Mouse (Mus musculus) hindbrain, embryonic 12.5 days (tissue): ENCODE measurements around the gene Dnah5. TPM values are rescaled to one million over a fixed set of nuclear protein-coding genes. Genes with fewer than 3 reads are reported as not detected.
"Not testable (repeated sequence)": the region's sequence is repeated elsewhere in the genome, so short reads cannot be mapped to it uniquely, and the experiment has no call there.

ENCODE experiments used
- ATAC-seq: fragments of 200-750 bp; cut with Nextera tagmentation; 2 replicates; pipeline ENCODE4 v1.8.0; 2017; ENCODE audit warnings: moderate TSS enrichment; ENCODE audit not compliant: low FRiP score
- H3K27ac ChIP-seq: fragments of 300-500 bp; sonication (generic); 2 replicates; pipeline ENCODE4 v1.5.1; 2016; ENCODE audit warnings: mild to moderate bottlenecking
- H3K27me3 ChIP-seq: fragments of 300-500 bp; sonication (generic); 2 replicates; pipeline ENCODE4 v1.6.1; 2016; ENCODE audit warnings: mild to moderate bottlenecking
- H3K36me3 ChIP-seq: fragments of 300-500 bp; sonication (generic); 2 replicates; pipeline ENCODE4 v1.6.1; 2016; ENCODE audit warnings: mild to moderate bottlenecking
- H3K4me1 ChIP-seq: fragments of 300-500 bp; sonication (generic); 2 replicates; pipeline ENCODE4 v1.6.1; 2016
- H3K4me2 ChIP-seq: fragments of 300-500 bp; sonication (generic); replicated peaks from 2 replicates; pipeline ENCODE4 v1.6.1; 2016; ENCODE audit warnings: mild to moderate bottlenecking
- H3K4me3 ChIP-seq: fragments of 300-500 bp; sonication (generic); 2 replicates; pipeline ENCODE4 v1.5.1; 2016; ENCODE audit warnings: mild to moderate bottlenecking
- H3K9ac ChIP-seq: fragments of 300-500 bp; sonication (generic); 2 replicates; pipeline ENCODE4 v1.6.1; 2016; ENCODE audit warnings: mild to moderate bottlenecking, moderate library complexity
- H3K9me3 ChIP-seq: fragments of 300-500 bp; sonication (generic); replicated peaks from 2 replicates; pipeline ENCODE4 v1.6.1; 2016; ENCODE audit warnings: mild to moderate bottlenecking
- WGBS: fragments of 180-500 bp; shearing (Covaris S2); methylation state at CpG from one replicate; pipeline ENCODE4 v1.1.7; 2016; 5-methylcytosine and 5-hydroxymethylcytosine counted together
- polyA plus RNA-seq: library from polyadenylated mRNA; unstranded; fragments of >200 nt; fragmentation: Nextera tagmentation; extraction: Ambion mirVana; gene quantifications from 2 replicates; pipeline ENCODE4 v1.2.1, GENCODE M21; 2016

Gene Dnah5
- polyA plus RNA-seq, 1 experiment from 2014 or later: 0.13 TPM

- H3K4me1 ChIP-seq: peaks cover 9% of the 10 kb centered on the region
- H3K4me2 ChIP-seq: no peak overlapping the region
- 57% methylated on average over 1 of the region's 1 CpGs for WGBS
- no peak overlapping the region for H3K9ac ChIP-seq
- no peak for ATAC-seq
- no peak overlapping the region for H3K27ac ChIP-seq
- H3K4me3 ChIP-seq: no peak overlapping the region
- no peaks in the 10 kb centered on the region for H3K27me3 ChIP-seq
- no peaks in the 10 kb centered on the region for H3K9me3 ChIP-seq
- H3K36me3 ChIP-seq: no peaks in the 10 kb centered on the region
These were observed 194.9 kb downstream of the Dnah5 start for GRCm38 (mm10) chr15:28398472-28398871.

- no peak overlapping the region for H3K4me2 ChIP-seq
- peaks cover 9% of the 10 kb centered on the region for H3K4me1 ChIP-seq
- H3K9ac ChIP-seq: no peak overlapping the region
- no peak overlapping the region for H3K4me3 ChIP-seq
- H3K9me3 ChIP-seq: no peaks in the 10 kb centered on the region
- WGBS: 54% methylated on average over 8 of the region's 8 CpGs
- H3K36me3 ChIP-seq: no peaks in the 10 kb centered on the region
- no peaks in the 10 kb centered on the region for H3K27me3 ChIP-seq
- ATAC-seq: no peak
- no peak overlapping the region for H3K27ac ChIP-seq
These were observed 195.7 kb downstream of the Dnah5 start for GRCm38 (mm10) chr15:28399258-28399657.

GRCm38 (mm10) chr15:28404630-28405029, 201.1 kb downstream of the Dnah5 start:
- H3K27me3 ChIP-seq: no peaks in the 10 kb centered on the region
- no peak for ATAC-seq
- H3K9ac ChIP-seq: no peak overlapping the region
- H3K4me1 ChIP-seq: no peaks in the 10 kb centered on the region
- H3K9me3 ChIP-seq: no peaks in the 10 kb centered on the region
- no peaks in the 10 kb centered on the region for H3K36me3 ChIP-seq
- H3K4me3 ChIP-seq: no peak overlapping the region
- H3K27ac ChIP-seq: no peak overlapping the region
- WGBS: 79% methylated on average over 3 of the region's 3 CpGs
- H3K4me2 ChIP-seq: no peak overlapping the region

GRCm38 (mm10) chr15:28405136-28405535, 201.6 kb downstream of the Dnah5 start:
- Histone ChIP-seq H3K4me3 (no peak overlapping the region), H3K9me3 (no peaks in the 10 kb centered on the region), H3K4me2 (no peak overlapping the region), H3K36me3 (no peaks in the 10 kb centered on the region), H3K27me3 (no peaks in the 10 kb centered on the region), H3K27ac (no peak overlapping the region), H3K4me1 (no peaks in the 10 kb centered on the region), H3K9ac (no peak overlapping the region)
- ATAC-seq: no peak
- WGBS: 74% methylated on average over 2 of the region's 2 CpGs

GRCm38 (mm10) chr15:28439702-28440101, 236.2 kb downstream of the Dnah5 start:
- ATAC-seq: no peak
- no peaks in the 10 kb centered on the region for H3K36me3 ChIP-seq
- no peak overlapping the region for H3K4me3 ChIP-seq
- H3K9ac ChIP-seq: no peak overlapping the region
- H3K4me1 ChIP-seq: no peaks in the 10 kb centered on the region
- no peaks in the 10 kb centered on the region for H3K9me3 ChIP-seq
- WGBS: 88% methylated on average over 4 of the region's 4 CpGs
- H3K4me2 ChIP-seq: no peak overlapping the region
- no peaks in the 10 kb centered on the region for H3K27me3 ChIP-seq
- no peak overlapping the region for H3K27ac ChIP-seq

- 94% methylated on average over 4 of the region's 4 CpGs for WGBS
- Histone ChIP-seq H3K27ac (no peak overlapping the region), H3K36me3 (no peaks in the 10 kb centered on the region), H3K4me3 (no peak overlapping the region), H3K4me2 (no peak overlapping the region), H3K4me1 (no peaks in the 10 kb centered on the region), H3K9me3 (no peaks in the 10 kb centered on the region), H3K27me3 (no peaks in the 10 kb centered on the region), H3K9ac (no peak overlapping the region)
- no peak for ATAC-seq
These were observed 240.9 kb downstream of the Dnah5 start for GRCm38 (mm10) chr15:28444494-28444893.

GRCm38 (mm10) chr15:28461091-28461778, 257.7 kb downstream of the Dnah5 start:
- not testable (repeated sequence) for H3K9ac ChIP-seq, H3K4me3 ChIP-seq, H3K27ac ChIP-seq, H3K36me3 ChIP-seq, H3K4me2 ChIP-seq, H3K4me1 ChIP-seq, H3K9me3 ChIP-seq, ATAC-seq, H3K27me3 ChIP-seq
- 96% methylated on average over 2 of the region's 2 CpGs for WGBS

- no peak for ATAC-seq
- H3K4me3 ChIP-seq: no peak overlapping the region
- H3K27ac ChIP-seq: no peak overlapping the region
- no peaks in the 10 kb centered on the region for H3K36me3 ChIP-seq
- H3K9me3 ChIP-seq: no peaks in the 10 kb centered on the region
- H3K27me3 ChIP-seq: no peaks in the 10 kb centered on the region
- H3K4me2 ChIP-seq: no peak overlapping the region
- WGBS: 95% methylated on average over 3 of the region's 3 CpGs
- no peak overlapping the region for H3K9ac ChIP-seq
- H3K4me1 ChIP-seq: no peaks in the 10 kb centered on the region
These were observed 263.2 kb downstream of the Dnah5 start for GRCm38 (mm10) chr15:28466591-28467247.

GRCm38 (mm10) chr15:28473749-28474390, 270.3 kb downstream of the Dnah5 start:
- Histone ChIP-seq H3K4me2 (no peak overlapping the region), H3K36me3 (no peaks in the 10 kb centered on the region), H3K4me3 (no peak overlapping the region), H3K9me3 (no peaks in the 10 kb centered on the region), H3K9ac (no peak overlapping the region), H3K27me3 (no peaks in the 10 kb centered on the region), H3K27ac (no peak overlapping the region), H3K4me1 (no peaks in the 10 kb centered on the region)
- no peak for ATAC-seq
- WGBS: 71% methylated on average over 6 of the region's 6 CpGs

GRCm38 (mm10) chr15:28502820-28503219, 299.3 kb downstream of the Dnah5 start:
- 64% methylated on average over 4 of the region's 4 CpGs for WGBS

GRCm38 (mm10) chr15:28515176-28515575, 311.6 kb downstream of the Dnah5 start:
- ATAC-seq: no peak
- no peak overlapping the region for H3K4me3 ChIP-seq
- no peak overlapping the region for H3K9ac ChIP-seq
- no peaks in the 10 kb centered on the region for H3K36me3 ChIP-seq
- WGBS: 75% methylated on average over 4 of the region's 4 CpGs
- H3K27ac ChIP-seq: no peak overlapping the region
- H3K27me3 ChIP-seq: no peaks in the 10 kb centered on the region
- no peak overlapping the region for H3K4me2 ChIP-seq
- H3K9me3 ChIP-seq: no peaks in the 10 kb centered on the region
- no peaks in the 10 kb centered on the region for H3K4me1 ChIP-seq

More at GRCm38 (mm10) chr15:28502820-28503219, 299.3 kb downstream of the Dnah5 start:
- Histone ChIP-seq H3K36me3 (no peaks in the 10 kb centered on the region), H3K4me2 (no peak overlapping the region), H3K4me3 (no peak overlapping the region), H3K27ac (no peak overlapping the region), H3K9ac (no peak overlapping the region), H3K4me1 (no peaks in the 10 kb centered on the region), H3K27me3 (no peaks in the 10 kb centered on the region), H3K9me3 (no peaks in the 10 kb centered on the region)
- ATAC-seq: no peak
